Mouse (Mus musculus): Measurements from ENCODE around the gene Cbfa2t2. TPM values are rescaled to one million over a fixed set of nuclear protein-coding genes. Genes with fewer than 3 reads are reported as not detected.

Gene Cbfa2t2
- polyA plus RNA-seq, 1 experiment from 2014 or later: 6.7 TPM

- no peaks in the 10 kb centered on the region for H3K9me3 ChIP-seq (replicated peaks)
- peaks cover 30% of the 10 kb centered on the region for H3K4me1 ChIP-seq (replicated peaks)
- ATAC-seq (ENCODE audit: insufficient read depth): peak; percentile 23; the same call in 1 of the 2 replicates
- no peaks in the 10 kb centered on the region for H3K36me3 ChIP-seq (replicated peaks)
- H3K4me2 ChIP-seq: peak overlapping the region; percentile 62
- 50% methylated on average over 21 of the region's 21 CpGs for WGBS (ENCODE audit: insufficient replicate concordance)
- H3K4me3 ChIP-seq (replicated peaks): peak overlapping the region; percentile 36
- no peak overlapping the region for H3K9ac ChIP-seq
- peaks cover 47% of the 10 kb centered on the region for H3K27me3 ChIP-seq
- H3K27ac ChIP-seq (replicated peaks): no peak overlapping the region
Observed at GRCm38 (mm10) chr2:154551927-154552326, 115.6 kb downstream of the Cbfa2t2 start.

- Histone ChIP-seq H3K4me3 (replicated peaks) (peak overlapping the region; percentile 36), H3K4me1 (replicated peaks) (peaks cover 33% of the 10 kb centered on the region), H3K4me2 (peak overlapping the region; percentile 62), H3K36me3 (replicated peaks) (no peaks in the 10 kb centered on the region), H3K9ac (no peak overlapping the region), H3K27me3 (peaks cover 47% of the 10 kb centered on the region), H3K27ac (replicated peaks) (no peak overlapping the region), H3K9me3 (replicated peaks) (no peaks in the 10 kb centered on the region)
- WGBS (ENCODE audit: insufficient replicate concordance): 21% methylated on average over 27 of the region's 27 CpGs
- peak; percentile 42 for ATAC-seq (ENCODE audit: insufficient read depth)
Observed at GRCm38 (mm10) chr2:154552424-154552907, 116.2 kb downstream of the Cbfa2t2 start.

GRCm38 (mm10) chr2:154555235-154555634 is 119.0 kb downstream of the Cbfa2t2 start:
- H3K36me3 ChIP-seq (replicated peaks): peaks cover under 1% of the 10 kb centered on the region; the same call in 1 of the 2 replicates
- no peak overlapping the region for H3K9ac ChIP-seq
- no peak overlapping the region for H3K4me2 ChIP-seq
- no peaks in the 10 kb centered on the region for H3K9me3 ChIP-seq (replicated peaks)
- H3K4me3 ChIP-seq (replicated peaks): no peak overlapping the region
- H3K27ac ChIP-seq (replicated peaks): no peak overlapping the region
- peaks cover 36% of the 10 kb centered on the region for H3K4me1 ChIP-seq (replicated peaks)
- 89% methylated on average over 6 of the region's 6 CpGs for WGBS (ENCODE audit: insufficient replicate concordance)
- no peak for ATAC-seq (ENCODE audit: insufficient read depth)
- peaks cover 27% of the 10 kb centered on the region for H3K27me3 ChIP-seq

- Histone ChIP-seq H3K4me2 (no peak overlapping the region), H3K9ac (no peak overlapping the region), H3K27me3 (peaks cover 7% of the 10 kb centered on the region), H3K36me3 (replicated peaks) (peaks cover 19% of the 10 kb centered on the region), H3K4me1 (replicated peaks) (peaks cover 29% of the 10 kb centered on the region), H3K4me3 (replicated peaks) (no peak overlapping the region), H3K27ac (replicated peaks) (no peak overlapping the region), H3K9me3 (replicated peaks) (no peaks in the 10 kb centered on the region)
- ATAC-seq (ENCODE audit: insufficient read depth): no peak
- 53% methylated on average over 5 of the region's 5 CpGs for WGBS (ENCODE audit: insufficient replicate concordance)
Observed at GRCm38 (mm10) chr2:154557184-154557832, 121.0 kb downstream of the Cbfa2t2 start.

GRCm38 (mm10) chr2:154558264-154559039 is 122.2 kb downstream of the Cbfa2t2 start, which contains the start of gene Necab3:
TSS of gene Necab3 (minus strand) at chr2:154558890.
- Histone ChIP-seq H3K36me3 (replicated peaks) (peaks cover 30% of the 10 kb centered on the region), H3K4me1 (replicated peaks) (peaks cover 23% of the 10 kb centered on the region), H3K9ac (peak within 1 kb of the TSS; percentile 48), H3K27ac (replicated peaks) (0 out of 2 replicates have a peak within 1 kb of the TSS, but pooled peaks have one; percentile 16), H3K27me3 (no peaks in the 10 kb centered on the region), H3K4me3 (replicated peaks) (peak within 1 kb of the TSS; percentile 41), H3K9me3 (replicated peaks) (no peaks in the 10 kb centered on the region), H3K4me2 (peak within 1 kb of the TSS; percentile 75)
- ATAC-seq (ENCODE audit: insufficient read depth): peak; percentile 60
- 3% methylated on average over 34 of the region's 34 CpGs for WGBS (ENCODE audit: insufficient replicate concordance)

GRCm38 (mm10) chr2:154563612-154564170 is 127.4 kb downstream of the Cbfa2t2 start:
- 88% methylated on average over 22 of the region's 22 CpGs for WGBS (ENCODE audit: insufficient replicate concordance)
- Histone ChIP-seq H3K27ac (replicated peaks) (no peak overlapping the region), H3K36me3 (replicated peaks) (peaks cover 57% of the 10 kb centered on the region), H3K4me1 (replicated peaks) (peaks cover 52% of the 10 kb centered on the region), H3K9me3 (replicated peaks) (no peaks in the 10 kb centered on the region), H3K27me3 (no peaks in the 10 kb centered on the region), H3K4me2 (no peak overlapping the region), H3K9ac (no peak overlapping the region), H3K4me3 (replicated peaks) (no peak overlapping the region)
- no peak for ATAC-seq (ENCODE audit: insufficient read depth)

- H3K9ac ChIP-seq: no peak overlapping the region
- 81% methylated on average over 3 of the region's 3 CpGs for WGBS (ENCODE audit: insufficient replicate concordance)
Observed at GRCm38 (mm10) chr2:154565562-154565961, 129.3 kb downstream of the Cbfa2t2 start.

GRCm38 (mm10) chr2:154566641-154567040 is 130.4 kb downstream of the Cbfa2t2 start:
- Histone ChIP-seq H3K36me3 (replicated peaks) (peaks cover 43% of the 10 kb centered on the region), H3K9ac (no peak overlapping the region), H3K4me1 (replicated peaks) (peaks cover 64% of the 10 kb centered on the region), H3K4me3 (replicated peaks) (0 out of 2 replicates have a peak overlapping the region, but pooled peaks have one; percentile 3), H3K4me2 (peak overlapping the region; percentile 20), H3K9me3 (replicated peaks) (no peaks in the 10 kb centered on the region), H3K27ac (replicated peaks) (no peak overlapping the region), H3K27me3 (no peaks in the 10 kb centered on the region)
- ATAC-seq (ENCODE audit: insufficient read depth): no peak
- 80% methylated on average over 8 of the region's 8 CpGs for whole genome bisulfite sequencing (ENCODE audit: insufficient replicate concordance)

More at GRCm38 (mm10) chr2:154565562-154565961, 129.3 kb downstream of the Cbfa2t2 start:
- Histone ChIP-seq H3K27me3 (no peaks in the 10 kb centered on the region), H3K4me3 (replicated peaks) (no peak overlapping the region), H3K9me3 (replicated peaks) (no peaks in the 10 kb centered on the region), H3K27ac (replicated peaks) (no peak overlapping the region), H3K36me3 (replicated peaks) (peaks cover 54% of the 10 kb centered on the region), H3K4me2 (no peak overlapping the region), H3K4me1 (replicated peaks) (peaks cover 53% of the 10 kb centered on the region)
- ATAC-seq (ENCODE audit: insufficient read depth): no peak

- H3K27me3 ChIP-seq: no peaks in the 10 kb centered on the region
- peak overlapping the region; percentile 77; the same call in 1 of the 2 replicates for H3K9ac ChIP-seq
- WGBS (ENCODE audit: insufficient replicate concordance): 71% methylated on average over 2 of the region's 2 CpGs
- ATAC-seq (ENCODE audit: insufficient read depth): no peak
- peaks cover 65% of the 10 kb centered on the region for H3K4me1 ChIP-seq (replicated peaks)
- peak overlapping the region; percentile 90 for H3K27ac ChIP-seq (replicated peaks)
- peak overlapping the region; percentile 96 for H3K4me2 ChIP-seq
- H3K9me3 ChIP-seq (replicated peaks): no peaks in the 10 kb centered on the region
- peaks cover 34% of the 10 kb centered on the region for H3K36me3 ChIP-seq (replicated peaks)
- H3K4me3 ChIP-seq (replicated peaks): peak overlapping the region; percentile 87
Observed at GRCm38 (mm10) chr2:154567766-154568165, 131.5 kb downstream of the Cbfa2t2 start.

- 10% methylated on average over 10 of the region's 10 CpGs for WGBS (ENCODE audit: insufficient replicate concordance)
- H3K4me3 ChIP-seq (replicated peaks): peak overlapping the region; percentile 87
- H3K36me3 ChIP-seq (replicated peaks): peaks cover 26% of the 10 kb centered on the region
- no peaks in the 10 kb centered on the region for H3K27me3 ChIP-seq
- ATAC-seq (ENCODE audit: insufficient read depth): peak; percentile 9
- no peaks in the 10 kb centered on the region for H3K9me3 ChIP-seq (replicated peaks)
- peak overlapping the region; percentile 96 for H3K4me2 ChIP-seq
- peaks cover 65% of the 10 kb centered on the region for H3K4me1 ChIP-seq (replicated peaks)
- H3K9ac ChIP-seq: peak overlapping the region; percentile 77
- H3K27ac ChIP-seq (replicated peaks): peak overlapping the region; percentile 90
Observed at GRCm38 (mm10) chr2:154568329-154569070, 132.2 kb downstream of the Cbfa2t2 start.

Measured in liver, embryonic 15.5 days (tissue).